Mouse (Mus musculus) frontal cortex, postnatal 36 days (tissue): ENCODE measurements at regions not wholly inside any gene's neighbourhood (a gene's known extent, or its start where the extent isn't known, plus 50 kb on each side); places are given as distances from the start of the nearest gene placed in this dataset.
"Not testable (repeated sequence)": the region's sequence is repeated elsewhere in the genome, so short reads cannot be mapped to it uniquely, and the experiment has no call there.

Experiments used
- DNase-seq, 2 experiments: peaks; one replicate each; pipeline ENCODE4 v3.0.0; 2022; ENCODE audit warnings: low spot score in 2 of 2

DNA sequence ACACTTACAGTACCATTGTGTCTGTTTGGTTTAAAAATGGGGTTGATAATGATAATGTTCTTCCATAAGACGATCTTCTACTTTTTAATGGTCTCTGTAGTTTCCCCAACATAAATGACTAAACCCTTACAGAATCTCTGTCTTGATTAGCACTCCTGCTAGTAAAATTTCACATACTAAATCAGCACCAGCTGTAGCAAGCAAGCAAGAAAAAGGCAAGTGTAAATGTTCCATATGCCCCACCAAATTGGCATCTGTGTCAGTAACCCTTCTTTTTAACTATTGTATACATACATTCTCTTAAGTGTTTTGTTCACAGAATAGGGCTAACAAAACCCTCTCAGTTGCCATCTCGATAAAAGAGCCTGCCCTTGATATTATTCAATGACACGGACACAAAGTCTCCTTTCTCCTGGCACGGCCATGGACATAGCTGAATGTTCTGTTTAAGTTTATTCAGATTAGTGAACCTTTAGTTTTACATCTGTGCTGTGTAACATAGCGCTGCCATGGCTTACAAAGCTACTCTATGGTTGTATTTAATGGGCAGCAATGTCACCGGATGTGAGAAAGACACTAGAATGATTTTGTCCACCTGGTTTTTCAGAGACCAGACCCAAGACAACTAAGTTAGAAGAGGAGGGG is 414.3 kb downstream of the Gtdc1 start:
- DNase-seq: no peak

DNA sequence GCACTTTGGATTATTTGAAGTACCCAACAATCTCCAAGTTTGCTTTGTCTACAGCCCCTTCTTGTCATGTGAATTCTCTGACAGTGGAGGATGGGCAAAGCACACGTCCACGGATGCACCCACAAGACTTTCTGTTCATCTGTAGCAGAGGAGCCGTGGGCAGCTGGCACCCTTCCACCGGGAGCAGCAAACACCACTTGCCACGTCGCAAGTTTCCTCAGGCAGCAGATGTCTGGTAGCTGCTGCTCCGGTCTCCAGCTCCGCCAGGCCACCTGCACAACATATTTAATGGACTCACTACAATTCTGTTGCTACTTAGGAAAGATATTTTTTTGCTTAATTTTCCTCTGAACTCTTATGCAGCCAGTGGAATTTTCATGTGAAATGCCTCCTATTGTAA is 415.1 kb downstream of the Gtdc1 start:
- DNase-seq: peak; percentile 71 to 85

DNA sequence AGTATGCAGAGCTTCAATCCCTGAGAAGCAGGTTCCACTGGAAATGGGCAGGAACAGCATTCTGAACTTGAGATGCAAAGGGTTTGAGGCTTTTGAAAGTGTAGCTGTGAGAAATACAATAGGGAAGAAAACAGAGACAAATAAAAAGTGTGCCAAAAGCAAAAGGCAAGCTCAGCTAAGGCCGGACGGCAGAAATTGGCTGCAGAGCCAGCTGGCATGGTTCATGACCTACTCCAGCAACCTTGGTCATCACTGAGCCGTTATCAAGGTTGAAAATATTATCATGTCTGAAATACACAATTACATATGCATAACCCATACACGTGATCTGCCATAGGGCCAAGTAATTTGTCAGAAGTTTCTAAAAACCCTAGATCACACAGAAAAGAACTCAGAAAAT is 418.4 kb downstream of the Gtdc1 start:
- DNase-seq: no peak

DNA sequence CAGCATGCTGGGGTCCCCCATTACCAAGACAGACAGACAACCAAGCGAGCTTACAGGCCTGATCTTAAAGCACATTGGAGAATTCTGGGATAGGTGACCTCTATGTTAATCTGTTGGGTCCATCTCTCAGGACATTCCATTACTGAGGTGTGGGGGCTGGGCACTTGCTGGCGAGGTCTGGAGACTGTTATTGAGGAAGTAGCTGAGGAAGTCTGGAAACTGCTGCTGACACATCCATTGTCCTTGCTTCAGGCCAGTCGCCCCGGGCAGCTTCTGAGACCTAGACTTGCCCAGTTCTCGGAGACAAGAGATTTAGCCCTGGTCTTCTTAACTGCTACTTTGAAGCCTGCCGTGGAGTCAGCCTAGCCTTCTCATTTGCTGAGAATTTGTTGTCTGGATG is 423.2 kb downstream of the Gtdc1 start:
- DNase-seq: no peak

DNA sequence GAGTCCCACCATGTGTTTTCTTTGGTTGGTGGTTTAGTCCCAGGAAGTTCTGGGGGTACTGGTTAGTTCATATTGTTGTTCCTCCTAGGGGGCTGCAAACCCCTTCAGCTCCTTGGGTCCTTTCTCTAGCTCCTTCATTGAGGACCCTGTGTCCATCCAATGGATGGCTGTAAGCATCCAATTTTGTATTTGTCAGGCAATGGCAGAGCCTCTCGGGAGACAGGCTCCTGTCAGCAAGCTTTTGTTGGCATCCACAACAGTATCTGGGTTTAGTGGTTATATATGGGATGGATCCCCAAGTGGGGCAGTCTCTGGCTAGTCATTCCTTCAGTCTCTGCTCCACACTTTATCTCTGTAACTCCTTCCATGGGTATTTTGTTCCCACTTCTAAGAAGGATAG is 436.7 kb downstream of the Gtdc1 start:
- DNase-seq: not testable (repeated sequence)

DNA sequence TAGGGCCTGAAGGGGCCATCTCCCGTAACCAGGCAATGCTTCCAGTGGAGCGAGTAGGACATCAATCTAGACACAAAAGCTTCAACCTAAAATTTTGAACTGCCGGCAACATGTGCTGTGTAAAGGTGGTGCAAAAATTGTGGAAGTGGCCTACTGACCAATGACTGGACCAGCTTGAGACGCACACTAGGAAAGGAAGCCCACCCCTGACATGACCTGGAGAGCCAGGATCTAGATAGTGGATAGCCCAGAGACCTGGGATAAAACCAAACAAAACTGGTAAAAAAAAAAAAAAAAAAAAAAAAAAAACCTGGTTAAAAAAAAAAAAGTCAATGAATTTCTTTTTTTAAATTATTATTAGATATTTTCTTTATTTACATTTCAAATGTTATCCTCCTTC is 437.2 kb downstream of the Gtdc1 start:
- no peak for DNase-seq

DNA sequence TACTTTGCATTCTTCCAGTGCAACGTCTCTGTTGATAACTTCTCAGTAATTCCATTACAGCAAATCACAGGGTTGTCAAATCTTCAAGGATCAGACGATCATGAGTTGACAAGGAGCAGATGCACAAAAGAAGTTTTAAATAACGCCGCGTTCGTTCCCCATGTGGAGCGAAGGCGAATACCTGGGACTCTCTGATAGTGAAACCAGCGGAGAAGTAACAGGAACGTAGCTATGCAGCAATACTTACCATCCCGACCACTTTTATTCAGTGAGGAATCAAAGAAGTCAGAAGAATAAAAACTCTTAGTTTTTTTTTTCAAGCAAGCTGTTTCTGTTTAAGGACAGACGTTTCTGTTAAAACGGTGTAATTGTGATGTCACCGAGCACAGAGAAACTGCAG is 441.6 kb downstream of the Gtdc1 start:
- DNase-seq: peak in 1 of 2 experiments; percentile 16

DNA sequence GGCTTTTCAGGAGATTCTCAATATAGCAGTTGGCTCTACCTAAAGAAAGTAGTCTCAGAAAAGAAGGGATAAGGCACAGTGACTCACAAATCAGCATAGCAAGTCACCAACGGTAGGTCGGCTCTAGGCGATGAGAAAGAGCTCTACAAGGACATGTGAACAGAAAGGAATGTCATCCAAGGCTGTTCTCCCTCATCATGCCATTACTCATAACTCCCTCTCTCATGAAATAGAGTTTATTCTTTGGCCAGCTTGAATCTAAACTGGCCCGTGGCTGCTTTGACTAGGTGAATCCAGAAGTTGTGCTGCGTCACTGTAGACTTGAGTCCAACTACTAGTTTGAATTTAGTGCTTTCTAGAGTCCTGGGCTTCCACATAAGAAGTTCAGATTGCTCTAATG is 447.7 kb downstream of the Gtdc1 start:
- DNase-seq: no peak

DNA sequence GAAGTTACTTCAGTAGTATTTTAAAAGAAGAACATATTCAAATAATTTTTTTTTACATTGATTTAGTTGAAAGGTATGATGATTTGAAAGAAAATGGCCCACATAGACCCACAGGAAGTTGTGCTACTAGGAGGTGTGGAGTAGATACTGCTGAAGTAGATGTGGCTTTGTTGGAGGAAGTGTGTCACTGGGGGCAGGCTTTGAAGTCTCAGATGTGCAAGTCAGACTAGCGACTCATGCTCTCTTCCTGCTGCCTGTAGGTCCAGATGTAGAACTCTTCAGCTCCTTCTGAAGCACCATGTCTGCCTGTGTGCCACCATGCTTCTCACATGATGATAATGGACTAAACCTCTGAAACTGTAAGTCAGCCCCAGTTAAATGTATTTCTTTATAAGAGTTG is 452.0 kb downstream of the Gtdc1 start:
- DNase-seq: no peak

DNA sequence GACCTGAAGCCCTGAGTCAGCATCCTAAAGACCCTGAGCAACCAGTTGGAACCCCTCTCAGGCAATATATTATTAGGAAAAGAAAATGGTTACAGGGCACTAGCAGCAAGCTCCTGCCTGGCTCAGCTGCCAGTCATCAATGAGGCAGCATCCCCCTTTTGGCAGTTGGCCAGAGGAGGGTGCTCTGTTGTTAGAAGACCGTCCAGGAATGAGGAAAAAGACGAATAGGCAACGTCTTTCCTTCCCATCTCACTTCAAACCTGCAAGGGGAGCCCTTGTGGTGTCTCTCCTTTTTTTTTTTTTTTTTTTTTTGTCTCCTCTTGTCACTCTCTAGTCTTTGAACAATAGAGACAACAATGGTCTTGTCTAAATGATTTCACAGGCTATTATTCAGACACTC is 452.8 kb downstream of the Gtdc1 start:
- no peak for DNase-seq

DNA sequence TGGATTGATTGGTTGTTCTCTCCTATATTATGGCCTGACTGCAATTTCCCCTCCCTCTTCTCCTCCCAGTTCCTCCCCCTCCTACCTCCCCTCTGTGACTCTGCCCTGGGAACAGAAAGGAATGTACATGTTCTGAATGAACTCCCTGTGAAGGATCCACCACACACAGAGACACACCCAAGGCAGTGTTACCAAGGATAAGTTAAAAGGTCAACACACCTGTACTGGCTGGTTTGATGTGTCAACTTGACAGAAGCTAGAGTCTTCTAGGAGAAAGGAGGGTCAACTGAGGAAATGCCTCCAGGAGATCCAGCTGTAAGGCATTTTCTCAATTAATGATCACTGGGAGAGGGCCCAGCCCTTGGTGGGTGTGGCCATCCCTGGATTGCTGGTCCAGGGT is 456.1 kb downstream of the Gtdc1 start:
- DNase-seq: no peak

DNA sequence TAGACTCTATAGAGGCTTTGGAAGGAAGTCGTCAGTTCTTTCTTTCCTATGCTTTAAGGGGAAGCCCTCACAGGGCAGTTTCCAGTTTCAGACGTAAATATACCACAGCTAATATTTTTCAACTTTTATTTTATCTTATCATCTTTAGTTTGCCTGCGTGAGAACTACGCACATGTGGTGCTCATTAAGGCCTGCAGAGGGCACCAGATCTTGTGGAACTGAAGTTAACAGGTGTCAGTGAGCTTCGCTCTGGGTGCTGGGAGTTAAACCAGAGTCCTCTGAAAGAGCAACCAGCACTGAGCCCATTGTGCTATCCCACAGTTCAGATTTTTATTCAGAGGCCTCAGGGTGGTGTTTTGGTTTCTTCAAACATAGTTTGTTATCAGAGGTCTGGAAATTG is 456.5 kb downstream of the Gtdc1 start:
- no peak for DNase-seq

DNA sequence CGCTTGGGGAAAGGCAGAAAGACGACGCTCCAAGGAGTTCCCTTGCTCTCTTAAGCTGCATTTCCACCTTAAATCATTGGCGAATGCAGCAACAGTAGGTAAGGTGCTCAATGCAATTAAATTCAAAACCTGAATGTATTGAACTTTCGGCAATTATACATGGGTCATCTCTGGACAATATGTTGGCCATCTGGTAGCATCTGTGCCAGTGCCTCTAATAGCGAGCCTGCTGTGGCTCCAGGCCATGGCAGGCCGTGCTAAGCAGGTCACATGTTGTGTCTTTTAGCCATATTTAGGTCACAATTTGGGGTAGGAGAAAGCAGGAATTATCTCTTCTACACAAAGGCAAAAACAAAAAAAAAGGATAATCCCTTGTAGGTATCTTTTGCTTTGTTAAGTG is 462.8 kb downstream of the Gtdc1 start:
- DNase-seq: no peak

DNA sequence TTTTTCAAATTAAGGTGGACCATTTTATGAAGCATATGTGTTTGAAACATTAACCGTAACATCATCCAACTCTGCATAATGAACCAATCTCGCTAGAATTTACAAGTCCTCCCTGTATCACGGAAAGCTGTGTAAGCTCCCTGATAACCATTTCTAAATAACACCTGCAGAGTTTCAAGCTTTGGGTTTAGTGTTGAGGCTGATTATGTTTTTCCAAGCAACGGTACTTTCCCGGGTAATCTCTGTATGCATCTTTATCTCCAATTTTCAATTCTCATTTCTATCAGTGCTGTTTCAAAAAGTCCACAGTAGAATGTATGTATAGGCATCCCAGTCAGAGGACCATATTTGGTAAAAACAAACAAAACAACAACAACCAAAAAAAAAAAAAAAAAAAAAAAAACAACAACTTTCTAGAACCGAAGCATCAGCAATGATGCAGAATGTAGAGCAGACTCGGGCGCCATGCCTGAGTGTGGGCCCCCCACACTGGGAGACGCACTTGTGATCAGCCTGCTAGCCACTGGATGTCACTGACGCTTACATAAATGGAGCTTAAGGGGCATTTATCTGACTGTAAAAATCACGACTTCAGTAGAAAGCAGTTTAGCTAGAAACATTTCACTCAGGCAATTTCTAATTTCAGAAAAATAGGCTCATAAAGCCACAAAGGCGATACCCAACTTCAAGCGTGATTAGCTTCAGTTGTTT is 464.7 kb downstream of the Gtdc1 start:
- no peak for DNase-seq

DNA sequence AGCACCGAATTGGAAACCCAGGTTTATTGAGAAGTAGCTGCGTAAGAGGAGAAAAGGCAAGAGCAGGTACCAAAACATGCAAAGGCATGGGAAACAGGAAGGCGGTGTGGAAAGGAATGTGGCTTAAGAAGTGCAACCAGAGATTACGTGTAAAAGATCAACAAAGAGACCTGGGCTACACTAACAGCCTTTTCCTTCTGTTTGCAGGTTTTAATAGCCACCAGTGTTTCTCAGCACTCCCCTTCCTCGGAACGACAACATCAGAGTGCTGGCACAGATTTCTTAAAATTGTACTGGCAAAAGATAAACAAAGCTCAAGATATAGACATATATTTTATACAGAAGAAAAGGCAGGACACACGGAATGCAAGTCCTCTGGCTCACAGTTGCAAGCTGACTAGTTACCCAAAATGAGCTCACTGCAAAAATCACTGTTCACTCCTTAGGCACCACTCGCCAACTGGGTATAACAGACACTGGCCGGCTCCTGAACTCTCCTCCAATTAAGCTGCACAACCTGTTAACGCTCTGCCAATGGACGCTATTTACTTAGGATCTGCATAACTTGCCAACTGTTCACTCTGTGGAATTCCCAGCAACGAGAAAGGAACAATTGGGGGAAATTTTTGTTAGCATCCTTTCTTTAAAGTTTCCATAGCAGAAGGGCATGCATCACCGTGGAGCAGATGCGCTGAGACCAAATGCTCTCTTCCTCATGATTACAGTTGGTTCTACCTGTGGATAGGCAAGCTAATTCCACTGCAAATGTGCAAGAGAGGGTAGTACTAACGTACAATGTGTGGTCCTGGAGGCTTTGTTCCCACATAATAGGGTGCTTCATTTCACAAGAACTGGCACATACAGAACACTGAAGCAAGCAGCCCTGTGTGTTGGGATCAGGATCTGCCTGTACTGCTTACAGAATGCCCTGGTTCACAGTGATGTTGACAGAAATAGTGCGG is 465.9 kb downstream of the Gtdc1 start:
- peak; percentile 8 to 17 for DNase-seq

DNA sequence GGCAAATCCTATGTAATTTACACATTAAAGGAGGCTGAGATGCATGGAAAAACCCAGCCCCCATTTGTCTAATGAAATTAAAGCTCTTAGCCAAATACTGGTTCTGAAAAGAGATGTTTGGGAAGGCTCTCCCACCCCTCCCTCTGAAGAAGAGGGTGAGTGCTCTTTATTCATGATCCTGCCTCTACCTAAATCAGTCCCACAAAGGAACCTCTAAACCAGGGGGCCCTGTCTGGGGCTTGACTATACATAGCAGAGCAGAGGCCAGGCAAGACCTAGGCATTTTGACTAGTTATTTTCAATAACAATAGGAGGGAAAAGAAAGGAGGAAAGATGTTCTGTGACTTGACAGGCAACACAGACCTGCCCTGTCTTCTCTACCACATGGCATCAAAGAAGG is 478.0 kb downstream of the Gtdc1 start:
- DNase-seq: no peak
